ENCODE assay signal across 8 mouse cellular contexts in the genomic region with DNA sequence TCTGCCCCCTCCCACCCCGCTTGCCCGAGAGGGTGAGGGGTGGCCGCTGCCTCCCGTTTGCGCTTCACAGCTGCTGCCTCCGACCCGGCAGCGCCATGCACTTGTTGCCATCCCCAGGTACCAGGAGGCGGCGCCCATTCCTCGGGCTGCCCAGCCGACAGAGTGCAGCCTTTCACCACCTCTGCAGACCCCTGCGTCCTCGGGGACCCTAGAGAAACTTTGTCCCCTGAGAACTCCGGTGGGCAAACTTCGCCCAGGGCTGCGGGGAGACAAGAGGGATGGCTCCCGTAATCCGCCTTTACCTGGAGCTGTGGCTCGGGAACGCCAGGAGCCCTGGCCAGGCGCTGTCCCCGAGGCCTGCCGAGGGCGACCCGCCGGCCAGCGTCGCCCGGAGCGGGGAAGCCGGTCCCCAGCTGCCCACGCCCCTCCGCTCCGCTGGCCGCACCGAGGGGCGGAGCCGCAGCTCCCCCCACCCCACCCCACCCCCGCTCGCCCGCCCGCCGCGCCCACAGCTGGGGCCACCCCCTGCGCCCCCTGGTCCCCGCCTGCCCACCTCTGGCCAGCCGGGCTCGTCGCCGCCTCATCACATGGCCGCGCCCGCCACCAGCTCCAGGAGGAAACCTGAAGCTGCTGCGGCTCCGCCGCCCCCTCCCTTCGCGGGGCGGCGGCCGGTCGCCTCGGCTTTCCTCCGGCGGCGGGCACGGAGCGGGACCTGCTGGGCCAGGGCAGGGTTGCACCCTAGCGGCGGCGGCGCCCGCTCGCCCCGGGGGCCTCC. TPM values are rescaled to one million over a fixed set of nuclear protein-coding genes. Genes with fewer than 3 reads are reported as not detected.
DNase-seq lines count a peak whose midpoint lies in the region; ATAC-seq lines count a peak whose summit lies in the region.

A gene (minus strand): TSS at position 669 of the 775 bp plus-strand sequence.

- ATAC-seq in common myeloid progenitor, adult 5-6 weeks (replicated peaks; ENCODE audit: low read depth, poor library complexity, severe bottlenecking): peak; percentile 78
- ATAC-seq in megakaryocyte progenitor cell, adult 5-6 weeks (replicated peaks; ENCODE audit: poor library complexity): peak; percentile 83

- intact Hi-C loops in left cerebral cortex, postnatal 14 days (cut with DNase I): loop anchor here (5.0 kb wide), 1 partner anchor 174 kb away; no protein-coding TSS in a partner anchor

- peak; percentile 66 for DNase-seq in ZHBTc4 (ENCODE audit: low read depth, low spot score)
- DNase-seq in gastrocnemius, postnatal 25 days: peak; percentile 76
- peak; percentile 34 for DNase-seq in induced T-regulatory cell, adult 2 months (ENCODE audit: low read depth)
- DNase-seq in left cerebral cortex, postnatal 14 days (ENCODE audit: low spot score in 2 of 2): peak in 1 of 2 experiments; percentile 46
- DNase-seq in right cerebral cortex, postnatal 36 days (ENCODE audit: low spot score in 2 of 2): peak; percentile 26 to 40
- peak; percentile 70 to 73 for DNase-seq in urinary bladder, postnatal 4 days (ENCODE audit: low spot score in 2 of 2)

RNA-seq across cellular contexts. Expression of the gene that starts here (rescaled TPM):
- total RNA-seq in common myeloid progenitor, adult 5-6 weeks (2017): 4.1 and 5.3 TPM in 2 replicates
- 1 to 10 TPM; 2.3 to 3.6 TPM for total RNA-seq in gastrocnemius, postnatal 25 days (2021)
- 10 to 100 TPM; 37.6 to 40.5 TPM for total RNA-seq in left cerebral cortex, postnatal 14 days (2021)
- total RNA-seq in megakaryocyte progenitor cell, adult 5-6 weeks (2015): 2.1 and 2.9 TPM in 2 replicates
- 2.9 TPM in 2 replicates for total RNA-seq in megakaryocyte progenitor cell, adult 5-6 weeks (2017)
